Mouse (Mus musculus): ENCODE results near the gene Rpia. TPM values are rescaled to one million over a fixed set of nuclear protein-coding genes. Genes with fewer than 3 reads are reported as not detected.

Rpia gene
- polyA plus RNA-seq, 1 experiment from 2014 or later: 3.7 TPM

- peak; percentile 83 for DNase-seq (ENCODE audit: low spot score)
- H3K9me3 ChIP-seq (ENCODE audit: control insufficient read depth, low read length): no peaks in the 10 kb centered on the region
- no peak for ATAC-seq (ENCODE audit: low FRiP score)
- no peaks in the 10 kb centered on the region for H3K27me3 ChIP-seq (ENCODE audit: control insufficient read depth, insufficient read depth, low read length)
- H3K9ac ChIP-seq (ENCODE audit: low read depth, low read length): no peak overlapping the region
- WGBS: 25% methylated on average over 6 of the region's 6 CpGs
- H3K4me3 ChIP-seq (ENCODE audit: low read depth, low read length): no peak overlapping the region
- no peaks in the 10 kb centered on the region for H3K4me1 ChIP-seq (replicated peaks; ENCODE audit: control insufficient read depth, insufficient read depth, low read length)
- no peak overlapping the region for H3K27ac ChIP-seq (ENCODE audit: low read depth, low read length)
- no peak overlapping the region for H3K4me2 ChIP-seq (replicated peaks; ENCODE audit: low read depth, low read length)
- no peaks in the 10 kb centered on the region for H3K36me3 ChIP-seq (ENCODE audit: control insufficient read depth, insufficient read depth, low read length)
These were observed 19.8 kb upstream of the Rpia start for GRCm38 (mm10) chr6:70811557-70812525.

GRCm38 (mm10) chr6:70810524-70810923 is 18.5 kb upstream of the Rpia start:
- Histone ChIP-seq H3K27me3 (ENCODE audit: control insufficient read depth, insufficient read depth, low read length) (no peaks in the 10 kb centered on the region), H3K9me3 (ENCODE audit: control insufficient read depth, low read length) (no peaks in the 10 kb centered on the region), H3K4me2 (replicated peaks; ENCODE audit: low read depth, low read length) (no peak overlapping the region), H3K36me3 (ENCODE audit: control insufficient read depth, insufficient read depth, low read length) (no peaks in the 10 kb centered on the region), H3K27ac (ENCODE audit: low read depth, low read length) (no peak overlapping the region), H3K4me1 (replicated peaks; ENCODE audit: control insufficient read depth, insufficient read depth, low read length) (peaks cover 4% of the 10 kb centered on the region; the same call in 1 of the 2 replicates), H3K9ac (ENCODE audit: low read depth, low read length) (no peak overlapping the region), H3K4me3 (ENCODE audit: low read depth, low read length) (no peak overlapping the region)
- 81% methylated on average over 1 of the region's 1 CpGs for WGBS
- no peak for ATAC-seq (ENCODE audit: low FRiP score)
- no peak for DNase-seq (ENCODE audit: low spot score)

- Histone ChIP-seq H3K9ac (ENCODE audit: low read depth, low read length) (no peak overlapping the region), H3K27ac (ENCODE audit: low read depth, low read length) (no peak overlapping the region)
- WGBS: 44% methylated on average over 1 of the region's 1 CpGs
These were observed 14.5 kb upstream of the Rpia start for GRCm38 (mm10) chr6:70806514-70806912.

GRCm38 (mm10) chr6:70805820-70806513 is 13.9 kb upstream of the Rpia start:
- no peaks in the 10 kb centered on the region for H3K27me3 ChIP-seq (ENCODE audit: control insufficient read depth, insufficient read depth, low read length)
- DNase-seq (ENCODE audit: low spot score) (peak; percentile 90), ATAC-seq (ENCODE audit: low FRiP score) (peak; percentile 81)
- H3K27ac ChIP-seq (ENCODE audit: low read depth, low read length): no peak overlapping the region
- H3K4me1 ChIP-seq (replicated peaks; ENCODE audit: control insufficient read depth, insufficient read depth, low read length): peaks cover 4% of the 10 kb centered on the region; the same call in 1 of the 2 replicates
- 14% methylated on average over 13 of the region's 13 CpGs for WGBS
- no peak overlapping the region for H3K4me3 ChIP-seq (ENCODE audit: low read depth, low read length)
- 0 out of 2 replicates have a peak overlapping the region, but pooled peaks have one; percentile 3 for H3K4me2 ChIP-seq (replicated peaks; ENCODE audit: low read depth, low read length)
- H3K9me3 ChIP-seq (ENCODE audit: control insufficient read depth, low read length): no peaks in the 10 kb centered on the region
- H3K36me3 ChIP-seq (ENCODE audit: control insufficient read depth, insufficient read depth, low read length): no peaks in the 10 kb centered on the region
- no peak overlapping the region for H3K9ac ChIP-seq (ENCODE audit: low read depth, low read length)

More at GRCm38 (mm10) chr6:70806514-70806912, 14.5 kb upstream of the Rpia start:
- H3K4me2 ChIP-seq (replicated peaks; ENCODE audit: low read depth, low read length): no peak overlapping the region
- H3K4me1 ChIP-seq (replicated peaks; ENCODE audit: control insufficient read depth, insufficient read depth, low read length): peaks cover 4% of the 10 kb centered on the region; the same call in 1 of the 2 replicates
- H3K9me3 ChIP-seq (ENCODE audit: control insufficient read depth, low read length): no peaks in the 10 kb centered on the region
- peak; percentile 23; the same call in 1 of the 2 replicates for ATAC-seq (ENCODE audit: low FRiP score)
- H3K4me3 ChIP-seq (ENCODE audit: low read depth, low read length): no peak overlapping the region
- DNase-seq (ENCODE audit: low spot score): no peak
- H3K36me3 ChIP-seq (ENCODE audit: control insufficient read depth, insufficient read depth, low read length): no peaks in the 10 kb centered on the region
- H3K27me3 ChIP-seq (ENCODE audit: control insufficient read depth, insufficient read depth, low read length): no peaks in the 10 kb centered on the region

- Histone ChIP-seq H3K27me3 (ENCODE audit: control insufficient read depth, insufficient read depth, low read length) (no peaks in the 10 kb centered on the region), H3K36me3 (ENCODE audit: control insufficient read depth, insufficient read depth, low read length) (no peaks in the 10 kb centered on the region)
- ATAC-seq (ENCODE audit: low FRiP score): peak; percentile 59
These were observed 13.2 kb upstream of the Rpia start for GRCm38 (mm10) chr6:70805267-70805666.

GRCm38 (mm10) chr6:70804632-70805031 is 12.6 kb upstream of the Rpia start:
- no peak overlapping the region for H3K4me3 ChIP-seq (ENCODE audit: low read depth, low read length)
- peak; percentile 33; the same call in 1 of the 2 replicates for ATAC-seq (ENCODE audit: low FRiP score)
- no peak overlapping the region for H3K27ac ChIP-seq (ENCODE audit: low read depth, low read length)
- DNase-seq (ENCODE audit: low spot score): peak; percentile 73
- 30% methylated on average over 3 of the region's 3 CpGs for WGBS
- H3K27me3 ChIP-seq (ENCODE audit: control insufficient read depth, insufficient read depth, low read length): no peaks in the 10 kb centered on the region
- H3K4me1 ChIP-seq (replicated peaks; ENCODE audit: control insufficient read depth, insufficient read depth, low read length): peaks cover 4% of the 10 kb centered on the region; the same call in 1 of the 2 replicates
- H3K36me3 ChIP-seq (ENCODE audit: control insufficient read depth, insufficient read depth, low read length): no peaks in the 10 kb centered on the region
- H3K9me3 ChIP-seq (ENCODE audit: control insufficient read depth, low read length): no peaks in the 10 kb centered on the region
- H3K4me2 ChIP-seq (replicated peaks; ENCODE audit: low read depth, low read length): no peak overlapping the region
- H3K9ac ChIP-seq (ENCODE audit: low read depth, low read length): no peak overlapping the region

More at GRCm38 (mm10) chr6:70805267-70805666, 13.2 kb upstream of the Rpia start:
- WGBS: 13% methylated on average over 7 of the region's 7 CpGs
- no peak overlapping the region for H3K9ac ChIP-seq (ENCODE audit: low read depth, low read length)
- no peak overlapping the region for H3K27ac ChIP-seq (ENCODE audit: low read depth, low read length)
- H3K4me3 ChIP-seq (ENCODE audit: low read depth, low read length): no peak overlapping the region
- H3K4me1 ChIP-seq (replicated peaks; ENCODE audit: control insufficient read depth, insufficient read depth, low read length): peaks cover 4% of the 10 kb centered on the region; the same call in 1 of the 2 replicates
- peak; percentile 77 for DNase-seq (ENCODE audit: low spot score)
- H3K9me3 ChIP-seq (ENCODE audit: control insufficient read depth, low read length): no peaks in the 10 kb centered on the region
- no peak overlapping the region for H3K4me2 ChIP-seq (replicated peaks; ENCODE audit: low read depth, low read length)

- Histone ChIP-seq H3K36me3 (ENCODE audit: control insufficient read depth, insufficient read depth, low read length) (no peaks in the 10 kb centered on the region), H3K4me1 (replicated peaks; ENCODE audit: control insufficient read depth, insufficient read depth, low read length) (no peaks in the 10 kb centered on the region), H3K27me3 (ENCODE audit: control insufficient read depth, insufficient read depth, low read length) (no peaks in the 10 kb centered on the region), H3K9me3 (ENCODE audit: control insufficient read depth, low read length) (no peaks in the 10 kb centered on the region), H3K9ac (ENCODE audit: low read depth, low read length) (no peak overlapping the region), H3K4me3 (ENCODE audit: low read depth, low read length) (no peak overlapping the region), H3K4me2 (replicated peaks; ENCODE audit: low read depth, low read length) (no peak overlapping the region), H3K27ac (ENCODE audit: low read depth, low read length) (no peak overlapping the region)
- WGBS: 27% methylated on average over 9 of the region's 9 CpGs
- ATAC-seq (ENCODE audit: low FRiP score): peak; percentile 75
- DNase-seq (ENCODE audit: low spot score): peak; percentile 72
These were observed 5.7 kb upstream of the Rpia start for GRCm38 (mm10) chr6:70797581-70798251.

- no peaks in the 10 kb centered on the region for H3K27me3 ChIP-seq (ENCODE audit: control insufficient read depth, insufficient read depth, low read length)
- H3K4me3 ChIP-seq (ENCODE audit: low read depth, low read length): no peak overlapping the region
- no peak overlapping the region for H3K9ac ChIP-seq (ENCODE audit: low read depth, low read length)
- H3K9me3 ChIP-seq (ENCODE audit: control insufficient read depth, low read length): no peaks in the 10 kb centered on the region
- H3K36me3 ChIP-seq (ENCODE audit: control insufficient read depth, insufficient read depth, low read length): no peaks in the 10 kb centered on the region
- ATAC-seq (ENCODE audit: low FRiP score): no peak
- WGBS: 84% methylated on average over 6 of the region's 6 CpGs
- no peak overlapping the region for H3K27ac ChIP-seq (ENCODE audit: low read depth, low read length)
- DNase-seq (ENCODE audit: low spot score): no peak
- H3K4me1 ChIP-seq (replicated peaks; ENCODE audit: control insufficient read depth, insufficient read depth, low read length): no peaks in the 10 kb centered on the region
- H3K4me2 ChIP-seq (replicated peaks; ENCODE audit: low read depth, low read length): no peak overlapping the region
These were observed 4.9 kb upstream of the Rpia start for GRCm38 (mm10) chr6:70796940-70797339.

Measured in hindbrain, embryonic 11.5 days (tissue).